Mouse (Mus musculus): ENCODE results near the gene Samd3. TPM values are rescaled to one million over a fixed set of nuclear protein-coding genes. Genes with fewer than 3 reads are reported as not detected.

The Samd3 gene
- polyA plus RNA-seq, 1 experiment = not detected

DNA sequence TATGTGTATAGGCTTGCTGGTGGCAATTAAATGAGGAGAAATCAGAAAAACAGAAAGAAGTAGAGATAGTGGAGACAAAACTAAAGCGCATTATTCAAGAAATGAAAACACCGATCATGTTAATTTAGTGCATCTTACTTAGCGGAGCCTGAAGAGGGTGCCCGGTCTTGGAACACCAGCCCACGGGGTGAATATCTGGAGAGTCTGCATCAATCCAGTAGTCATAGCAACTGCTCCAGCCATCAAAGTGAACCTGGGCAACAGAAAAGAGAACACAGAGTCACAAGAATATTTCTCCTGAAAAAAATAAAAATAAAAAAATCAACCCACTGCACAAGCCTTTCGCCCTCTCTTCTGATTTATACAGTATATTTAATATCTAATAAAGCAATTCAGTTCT lies 74.0 kb downstream of the Samd3 start:
- Histone ChIP-seq H3ac (ENCODE audit: control insufficient read depth, insufficient read length, low read depth) (no peak overlapping the region), H3K79me3 (ENCODE audit: low read depth) (no peaks in the 10 kb centered on the region), H3K79me2 (ENCODE audit: control insufficient read depth, insufficient read depth) (no peaks in the 10 kb centered on the region), H3K4me3 (ENCODE audit: insufficient read depth, poor library complexity, severe bottlenecking) (no peak overlapping the region), H3K36me3 (ENCODE audit: control insufficient read depth, insufficient read depth) (no peaks in the 10 kb centered on the region), H3K27me3 (ENCODE audit: control insufficient read depth, insufficient read depth, insufficient read length) (no peaks in the 10 kb centered on the region)
- TF ChIP-seq MYOD1 (IDR thresholded peaks at IDR 0.05; ENCODE audit: control insufficient read depth, insufficient read length, low read depth) = no peak
- no peak for TF ChIP-seq MAX (IDR thresholded peaks at IDR 0.05)
- no peak for TF ChIP-seq MYOG (IDR thresholded peaks at IDR 0.05; ENCODE audit: control insufficient read depth, extremely low read depth, insufficient read length)
- TF ChIP-seq CEBPB (IDR thresholded peaks at IDR 0.05; ENCODE audit: low read depth) = no peak
- TF ChIP-seq FOSL1 (IDR thresholded peaks at IDR 0.05; ENCODE audit: insufficient read depth, low read length, poor library complexity, severe bottlenecking) = no peak
- no peak for TF ChIP-seq CTCF (IDR thresholded peaks at IDR 0.05; ENCODE audit: control insufficient read depth, insufficient read depth, insufficient read length)
- TF ChIP-seq USF1 (IDR thresholded peaks at IDR 0.05; ENCODE audit: low read depth) = no peak

DNA sequence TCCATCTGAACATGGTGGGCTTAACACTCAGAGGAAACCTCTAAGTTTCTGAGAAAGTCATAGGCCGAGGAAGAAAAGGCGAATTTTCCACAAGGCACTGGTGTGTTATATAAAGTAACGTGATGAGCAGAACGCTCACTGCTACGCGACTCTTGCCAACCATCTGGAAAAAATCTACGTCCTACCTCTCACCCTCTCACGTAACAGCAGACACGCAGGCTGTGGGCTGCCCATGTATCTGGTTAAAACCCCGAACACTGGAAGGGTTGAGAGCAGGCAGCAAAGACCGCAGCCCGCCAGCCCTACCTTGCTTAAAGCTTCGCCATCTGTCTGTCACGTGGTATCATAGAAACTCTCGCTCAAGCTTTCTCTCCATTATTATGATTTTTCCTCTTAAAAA lies 84.8 kb downstream of the Samd3 start:
- TF ChIP-seq CTCF (IDR thresholded peaks at IDR 0.05; ENCODE audit: control insufficient read depth, insufficient read depth, insufficient read length) (no peak), MYOG (IDR thresholded peaks at IDR 0.05; ENCODE audit: control insufficient read depth, extremely low read depth, insufficient read length) (no peak), FOSL1 (IDR thresholded peaks at IDR 0.05; ENCODE audit: insufficient read depth, low read length, poor library complexity, severe bottlenecking) (no peak), MAX (IDR thresholded peaks at IDR 0.05) (no peak), USF1 (IDR thresholded peaks at IDR 0.05; ENCODE audit: low read depth) (no peak), MYOD1 (IDR thresholded peaks at IDR 0.05; ENCODE audit: control insufficient read depth, insufficient read length, low read depth) (no peak), CEBPB (IDR thresholded peaks at IDR 0.05; ENCODE audit: low read depth) (no peak)
- H3K79me3 ChIP-seq (ENCODE audit: low read depth) = no peaks in the 10 kb centered on the region
- H3K4me3 ChIP-seq (ENCODE audit: insufficient read depth, poor library complexity, severe bottlenecking) = no peak overlapping the region
- no peaks in the 10 kb centered on the region for H3K79me2 ChIP-seq (ENCODE audit: control insufficient read depth, insufficient read depth)
- no peaks in the 10 kb centered on the region for H3K27me3 ChIP-seq (ENCODE audit: control insufficient read depth, insufficient read depth, insufficient read length)
- H3ac ChIP-seq (ENCODE audit: control insufficient read depth, insufficient read length, low read depth) = no peak overlapping the region
- H3K36me3 ChIP-seq (ENCODE audit: control insufficient read depth, insufficient read depth) = peaks cover 13% of the 10 kb centered on the region

DNA sequence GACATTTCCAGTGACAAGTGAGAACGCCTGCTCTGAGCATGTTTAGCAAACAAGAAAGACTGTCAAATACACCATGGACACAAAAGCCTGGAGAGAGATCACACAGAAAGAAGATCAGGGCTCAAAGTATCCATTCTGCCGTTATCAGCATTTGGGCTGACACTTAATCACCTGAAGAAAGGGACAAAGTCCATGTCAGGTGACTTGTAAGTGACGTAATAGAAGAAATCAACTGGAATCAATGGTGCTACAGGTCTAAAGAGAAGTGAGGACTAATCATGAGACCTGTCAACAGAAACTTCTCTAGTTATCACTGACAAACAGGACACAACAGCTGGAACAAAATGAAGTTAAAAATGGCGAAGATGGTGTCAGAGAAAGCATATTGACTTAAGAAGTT lies 91.2 kb downstream of the Samd3 start:
- Histone ChIP-seq H3K4me3 (ENCODE audit: insufficient read depth, poor library complexity, severe bottlenecking) (no peak overlapping the region), H3K27me3 (ENCODE audit: control insufficient read depth, insufficient read depth, insufficient read length) (no peaks in the 10 kb centered on the region), H3K79me2 (ENCODE audit: control insufficient read depth, insufficient read depth) (no peaks in the 10 kb centered on the region), H3K79me3 (ENCODE audit: low read depth) (no peaks in the 10 kb centered on the region), H3ac (ENCODE audit: control insufficient read depth, insufficient read length, low read depth) (no peak overlapping the region), H3K36me3 (ENCODE audit: control insufficient read depth, insufficient read depth) (peaks cover 1% of the 10 kb centered on the region)
- TF ChIP-seq MYOG (IDR thresholded peaks at IDR 0.05; ENCODE audit: control insufficient read depth, extremely low read depth, insufficient read length) = no peak
- TF ChIP-seq MYOD1 (IDR thresholded peaks at IDR 0.05; ENCODE audit: control insufficient read depth, insufficient read length, low read depth) = no peak
- TF ChIP-seq MAX (IDR thresholded peaks at IDR 0.05) = no peak
- no peak for TF ChIP-seq USF1 (IDR thresholded peaks at IDR 0.05; ENCODE audit: low read depth)
- TF ChIP-seq FOSL1 (IDR thresholded peaks at IDR 0.05; ENCODE audit: insufficient read depth, low read length, poor library complexity, severe bottlenecking) = no peak
- no peak for TF ChIP-seq CEBPB (IDR thresholded peaks at IDR 0.05; ENCODE audit: low read depth)
- TF ChIP-seq CTCF (IDR thresholded peaks at IDR 0.05; ENCODE audit: control insufficient read depth, insufficient read depth, insufficient read length) = no peak

Other genes starting within 250 kb of the Samd3 start
- 0.15 TPM for gene Gm9767, start 151.5 kb upstream of the Samd3 start, polyA plus RNA-seq (2012; fragmentation: generic; extraction: Trizol)
- gene Tmem200a, start 150.7 kb upstream of the Samd3 start, polyA plus RNA-seq (2012; fragmentation: generic; extraction: Trizol) = 1.6 TPM
- gene L3mbtl3, start 146.3 kb downstream of the Samd3 start, polyA plus RNA-seq (2012; fragmentation: generic; extraction: Trizol) = 2.3 TPM